Mouse (Mus musculus) forebrain, embryonic 10.5 days (tissue): ENCODE measurements around the gene Fyb. TPM values are rescaled to one million over a fixed set of nuclear protein-coding genes. Genes with fewer than 3 reads are reported as not detected.

ENCODE experiments used
- DNase-seq: peaks from one replicate; pipeline ENCODE4 v3.0.0-alpha.2; 2017; ENCODE audit warnings: low spot score; ENCODE audit errors: extremely low spot score
- H3K27ac ChIP-seq: fragments of 300-500 bp; sonication (generic); 2 replicates; pipeline ENCODE4 v1.5.1; 2016; ENCODE audit warnings: mild to moderate bottlenecking
- H3K27me3 ChIP-seq: fragments of 300-500 bp; sonication (generic); 2 replicates; pipeline ENCODE4 v1.6.1; 2016; ENCODE audit warnings: mild to moderate bottlenecking; ENCODE audit not compliant: poor library complexity, severe bottlenecking
- H3K36me3 ChIP-seq: fragments of 300-500 bp; sonication (generic); replicated peaks from 2 replicates; pipeline ENCODE4 v1.6.1; 2016; ENCODE audit warnings: mild to moderate bottlenecking, moderate library complexity
- H3K4me1 ChIP-seq: fragments of 300-500 bp; sonication (generic); 2 replicates; pipeline ENCODE4 v1.6.1; 2016
- H3K4me3 ChIP-seq: fragments of 300-500 bp; sonication (generic); 2 replicates; pipeline ENCODE4 v1.5.1; 2016; ENCODE audit warnings: mild to moderate bottlenecking, moderate library complexity
- H3K9me3 ChIP-seq: fragments of 300-500 bp; sonication (generic); 2 replicates; pipeline ENCODE4 v1.6.1; 2016; ENCODE audit warnings: mild to moderate bottlenecking, moderate library complexity
- WGBS: fragments of 180-500 bp; shearing (Covaris S2); methylation state at CpG from one replicate; pipeline ENCODE4 v1.1.7; 2016; 5-methylcytosine and 5-hydroxymethylcytosine counted together
- polyA plus RNA-seq: library from polyadenylated mRNA; unstranded; fragments of >200 nt; fragmentation: Nextera tagmentation; extraction: Ambion mirVana; gene quantifications from 2 replicates; pipeline ENCODE4 v1.2.1, GENCODE M21; 2016

Gene Fyb
- polyA plus RNA-seq, 1 experiment from 2014 or later = 3.9 TPM

GRCm38 (mm10) chr15:6539639-6540338 is 17.1 kb downstream of the Fyb start:
- H3K27ac ChIP-seq = no peak overlapping the region
- H3K9me3 ChIP-seq = no peaks in the 10 kb centered on the region
- H3K36me3 ChIP-seq = no peaks in the 10 kb centered on the region
- H3K27me3 ChIP-seq = no peaks in the 10 kb centered on the region
- H3K4me3 ChIP-seq = no peak overlapping the region
- DNase-seq = no peak
- H3K4me1 ChIP-seq = no peaks in the 10 kb centered on the region
- WGBS = 93% methylated on average over 7 of the region's 7 CpGs

DNA sequence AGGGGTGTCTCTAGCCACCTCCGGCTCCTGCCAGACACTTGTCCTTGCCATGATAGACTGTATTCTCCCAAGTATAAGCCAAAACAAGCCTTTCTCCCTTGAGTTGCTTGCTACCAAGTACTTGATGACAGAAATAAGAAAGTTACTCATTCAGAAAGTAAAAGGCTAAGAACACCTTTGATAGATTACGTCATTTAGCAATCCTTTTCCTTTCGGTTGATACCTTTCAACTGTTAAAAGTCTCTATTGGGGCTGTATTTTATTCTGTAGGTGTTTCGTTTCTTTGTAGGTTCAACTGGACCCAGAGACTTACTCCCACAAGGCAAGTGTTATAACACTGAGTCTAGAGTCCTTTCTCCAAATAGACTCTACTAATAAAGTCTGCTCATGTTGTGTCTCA is 26.3 kb downstream of the Fyb start:
- Histone ChIP-seq H3K27me3 (no peaks in the 10 kb centered on the region), H3K36me3 (no peaks in the 10 kb centered on the region), H3K27ac (no peak overlapping the region), H3K9me3 (no peaks in the 10 kb centered on the region), H3K4me3 (no peak overlapping the region), H3K4me1 (no peaks in the 10 kb centered on the region)
- no peak for DNase-seq
- WGBS = 96% methylated on average over 4 of the region's 4 CpGs

GRCm38 (mm10) chr15:6551875-6552274 is 29.2 kb downstream of the Fyb start:
- Histone ChIP-seq H3K27ac (no peak overlapping the region), H3K4me1 (peaks cover 3% of the 10 kb centered on the region; the same call in 1 of the 2 replicates), H3K9me3 (no peaks in the 10 kb centered on the region), H3K4me3 (no peak overlapping the region), H3K36me3 (no peaks in the 10 kb centered on the region), H3K27me3 (no peaks in the 10 kb centered on the region)
- 92% methylated on average over 7 of the region's 7 CpGs for WGBS
- no peak for DNase-seq

DNA sequence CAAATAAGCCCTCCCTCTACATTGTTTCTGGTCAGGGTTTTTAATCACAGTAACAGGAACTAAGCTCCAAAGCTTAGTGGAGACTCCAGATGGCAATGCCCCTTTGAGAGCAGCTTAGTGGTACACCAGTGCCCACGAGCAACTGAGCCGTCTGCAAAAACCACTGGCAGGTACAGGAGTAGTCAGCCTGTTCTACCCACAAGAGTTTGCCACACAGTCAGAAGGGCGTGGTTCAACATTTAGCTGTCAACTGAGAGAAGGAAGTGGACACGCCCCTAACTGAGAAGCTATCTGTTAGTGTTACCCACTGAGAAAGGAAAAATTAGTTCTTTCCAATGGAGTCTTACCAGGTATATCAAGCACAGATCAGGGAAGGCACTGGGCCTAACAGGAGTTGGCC is 32.1 kb downstream of the Fyb start:
- peaks cover 3% of the 10 kb centered on the region; the same call in 1 of the 2 replicates for H3K4me1 ChIP-seq
- H3K27ac ChIP-seq = no peak overlapping the region
- H3K4me3 ChIP-seq = no peak overlapping the region
- H3K27me3 ChIP-seq = no peaks in the 10 kb centered on the region
- 83% methylated on average over 4 of the region's 4 CpGs for WGBS
- no peaks in the 10 kb centered on the region for H3K9me3 ChIP-seq
- H3K36me3 ChIP-seq = no peaks in the 10 kb centered on the region
- no peak for DNase-seq

- no peaks in the 10 kb centered on the region for H3K27me3 ChIP-seq
- no peak overlapping the region for H3K4me3 ChIP-seq
- no peak overlapping the region for H3K27ac ChIP-seq
- no peaks in the 10 kb centered on the region for H3K9me3 ChIP-seq
- no peaks in the 10 kb centered on the region for H3K36me3 ChIP-seq
- no peak for DNase-seq
- peaks cover 3% of the 10 kb centered on the region; the same call in 1 of the 2 replicates for H3K4me1 ChIP-seq
- WGBS = 34% methylated on average over 2 of the region's 2 CpGs
Measured at GRCm38 (mm10) chr15:6555536-6555935, 32.9 kb downstream of the Fyb start.

- 92% methylated on average over 4 of the region's 4 CpGs for WGBS
- no peak overlapping the region for H3K4me3 ChIP-seq
- H3K27ac ChIP-seq = no peak overlapping the region
- H3K9me3 ChIP-seq = no peaks in the 10 kb centered on the region
- DNase-seq = no peak
- H3K4me1 ChIP-seq = peaks cover 3% of the 10 kb centered on the region; the same call in 1 of the 2 replicates
- H3K36me3 ChIP-seq = no peaks in the 10 kb centered on the region
- no peaks in the 10 kb centered on the region for H3K27me3 ChIP-seq
Measured at GRCm38 (mm10) chr15:6556272-6556671, 33.6 kb downstream of the Fyb start.

DNA sequence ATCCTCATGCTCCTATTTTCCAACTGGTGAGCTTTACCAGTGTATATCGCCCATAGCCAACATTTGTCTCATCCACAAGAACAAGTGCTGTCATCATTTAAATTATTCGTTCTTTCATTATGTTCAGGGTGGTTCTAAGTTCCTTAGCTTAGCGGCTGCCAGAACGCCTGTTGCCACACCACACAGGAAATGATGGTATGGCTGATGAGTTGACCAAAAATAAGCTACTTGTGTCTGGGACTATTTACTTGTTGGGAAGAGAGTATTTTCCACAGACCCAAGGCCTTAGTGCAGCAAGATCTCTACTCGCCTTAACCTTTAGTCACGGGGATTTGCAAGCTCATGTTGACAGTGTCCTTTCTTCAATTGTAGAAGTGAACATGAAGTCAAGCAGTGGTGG is 34.3 kb downstream of the Fyb start:
- no peaks in the 10 kb centered on the region for H3K36me3 ChIP-seq
- no peaks in the 10 kb centered on the region for H3K9me3 ChIP-seq
- no peak overlapping the region for H3K27ac ChIP-seq
- no peak for DNase-seq
- WGBS = 93% methylated on average over 6 of the region's 6 CpGs
- H3K4me1 ChIP-seq = peaks cover 3% of the 10 kb centered on the region; the same call in 1 of the 2 replicates
- no peaks in the 10 kb centered on the region for H3K27me3 ChIP-seq
- H3K4me3 ChIP-seq = no peak overlapping the region

GRCm38 (mm10) chr15:6557552-6557951 is 34.9 kb downstream of the Fyb start:
- Histone ChIP-seq H3K9me3 (no peaks in the 10 kb centered on the region), H3K36me3 (no peaks in the 10 kb centered on the region), H3K27me3 (no peaks in the 10 kb centered on the region), H3K4me1 (peaks cover 3% of the 10 kb centered on the region; the same call in 1 of the 2 replicates), H3K4me3 (no peak overlapping the region), H3K27ac (no peak overlapping the region)
- DNase-seq = no peak
- WGBS = 91% methylated on average over 4 of the region's 4 CpGs

- no peak overlapping the region for H3K27ac ChIP-seq
- WGBS = 86% methylated on average over 9 of the region's 9 CpGs
- DNase-seq = no peak
- no peak overlapping the region for H3K4me3 ChIP-seq
- H3K36me3 ChIP-seq = no peaks in the 10 kb centered on the region
- no peaks in the 10 kb centered on the region for H3K27me3 ChIP-seq
- peaks cover 4% of the 10 kb centered on the region; the same call in 1 of the 2 replicates for H3K4me1 ChIP-seq
- no peaks in the 10 kb centered on the region for H3K9me3 ChIP-seq
Measured at GRCm38 (mm10) chr15:6559188-6559587, 36.5 kb downstream of the Fyb start.

DNA sequence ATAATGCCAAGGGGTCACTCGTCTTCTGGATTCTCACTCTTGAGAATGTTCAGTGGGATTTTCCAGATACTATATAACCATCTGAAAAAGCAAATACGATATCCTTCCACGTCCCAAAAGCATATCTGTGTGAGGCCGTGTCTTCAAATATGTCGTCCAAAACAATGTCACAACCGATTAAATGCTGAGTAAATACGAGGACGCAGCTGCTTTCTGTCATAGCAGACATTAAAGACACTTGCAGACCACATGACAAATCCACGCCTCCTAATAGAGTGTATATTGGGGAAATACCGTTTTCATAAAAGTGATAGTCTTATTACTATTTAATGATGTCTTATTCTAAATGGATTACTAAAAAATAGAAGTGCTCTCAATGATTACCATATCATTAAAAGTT is 38.0 kb downstream of the Fyb start:
- Histone ChIP-seq H3K9me3 (no peaks in the 10 kb centered on the region), H3K4me1 (peaks cover 9% of the 10 kb centered on the region), H3K4me3 (no peak overlapping the region), H3K36me3 (no peaks in the 10 kb centered on the region), H3K27me3 (no peaks in the 10 kb centered on the region), H3K27ac (no peak overlapping the region)
- no peak for DNase-seq
- 91% methylated on average over 10 of the region's 10 CpGs for WGBS

DNA sequence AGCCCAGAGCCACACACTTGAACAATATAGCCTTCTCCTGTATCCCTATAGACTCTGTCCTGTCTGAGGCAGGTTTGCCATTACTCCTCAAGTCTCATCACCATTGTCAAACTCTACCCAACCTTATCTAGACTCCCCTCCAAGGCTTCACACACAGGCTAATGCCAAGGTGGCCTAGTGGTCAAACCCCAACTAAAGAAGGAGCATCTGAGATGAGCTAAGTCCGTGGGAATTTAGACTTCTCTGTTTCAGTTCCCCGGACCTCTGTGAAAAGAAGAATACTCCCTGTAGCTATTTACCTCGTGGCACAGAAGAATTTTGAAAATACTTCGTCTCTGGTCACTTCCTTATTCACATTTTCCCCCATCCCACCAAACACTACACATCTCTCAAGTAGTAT is 39.5 kb downstream of the Fyb start:
- DNase-seq = no peak
- Histone ChIP-seq H3K9me3 (no peaks in the 10 kb centered on the region), H3K27me3 (no peaks in the 10 kb centered on the region), H3K4me1 (peaks cover 8% of the 10 kb centered on the region), H3K27ac (no peak overlapping the region), H3K36me3 (no peaks in the 10 kb centered on the region), H3K4me3 (no peak overlapping the region)
- WGBS = 88% methylated on average over 4 of the region's 4 CpGs

- no peak overlapping the region for H3K27ac ChIP-seq
- 100% methylated on average over 2 of the region's 2 CpGs for WGBS
- H3K4me1 ChIP-seq = peaks cover 8% of the 10 kb centered on the region
- H3K9me3 ChIP-seq = no peaks in the 10 kb centered on the region
- H3K36me3 ChIP-seq = no peaks in the 10 kb centered on the region
- DNase-seq = no peak
- no peaks in the 10 kb centered on the region for H3K27me3 ChIP-seq
- H3K4me3 ChIP-seq = no peak overlapping the region
Measured at GRCm38 (mm10) chr15:6562629-6563028, 40.0 kb downstream of the Fyb start.

DNA sequence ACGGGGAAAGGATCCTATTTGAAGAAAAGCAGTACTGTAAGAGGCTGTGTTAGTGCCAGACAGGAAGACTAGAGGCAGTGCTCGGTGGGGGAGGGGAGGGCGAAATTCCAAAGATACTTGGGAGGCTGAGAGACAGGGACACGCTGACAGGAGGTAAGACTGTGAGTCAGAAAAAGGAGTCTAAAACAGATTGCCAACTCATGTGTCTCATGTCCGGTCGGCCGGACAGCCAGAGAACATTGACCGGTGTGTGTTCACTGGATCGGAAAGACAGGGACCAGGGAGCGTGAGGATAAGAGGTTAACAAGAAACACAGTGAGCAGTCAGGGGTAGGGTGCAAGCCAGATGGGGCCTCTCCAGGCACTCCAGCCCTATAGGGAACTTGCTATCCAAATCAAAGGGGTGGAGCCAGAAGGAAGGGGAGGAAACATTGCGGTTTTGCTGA is 42.3 kb downstream of the Fyb start:
- H3K36me3 ChIP-seq = no peaks in the 10 kb centered on the region
- H3K27me3 ChIP-seq = no peaks in the 10 kb centered on the region
- 25% methylated on average over 11 of the region's 11 CpGs for WGBS
- peak overlapping the region; percentile 74 for H3K27ac ChIP-seq
- peak overlapping the region; percentile 27 for H3K4me3 ChIP-seq
- no peaks in the 10 kb centered on the region for H3K9me3 ChIP-seq
- peaks cover 8% of the 10 kb centered on the region for H3K4me1 ChIP-seq
- DNase-seq = peak; percentile 54
